In the genomic region with DNA sequence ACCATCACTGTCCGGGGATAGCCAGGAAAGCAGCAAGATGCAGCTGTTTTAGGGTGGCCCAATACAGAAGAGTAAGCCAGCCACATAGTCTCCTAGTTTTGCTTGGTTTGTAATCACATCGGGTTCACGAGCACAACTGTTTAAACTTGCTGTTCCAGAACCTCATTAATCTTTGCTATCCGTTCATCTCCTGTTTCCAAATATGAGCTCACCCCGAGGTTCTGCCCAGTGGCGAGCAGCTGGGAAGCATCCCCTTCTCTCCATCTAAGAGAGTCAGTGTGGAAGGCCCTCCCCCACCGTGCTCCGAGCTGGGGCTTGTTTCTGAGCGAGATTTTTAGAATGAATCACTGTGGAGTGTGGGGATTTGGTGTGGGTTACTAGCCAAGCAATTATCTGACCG, we compare ENCODE assay signal across 11 mouse cellular contexts.
A peak's percentile ranks its signal among the peaks of the same experiment; 100 is the strongest.
DNase-seq lines count a peak whose midpoint lies in the region; ATAC-seq and TF ChIP-seq lines count a peak whose summit lies in the region.
"Had no signal": no experiment of that assay in that cellular context is flagged by ENCODE, and none has a peak within 500 bp of the region (broad histone marks: within the 10 kb centered on the region; RNA-seq: fewer than 3 reads in every experiment).

No protein-coding gene starts in this region.

- H3K27me3 ChIP-seq in embryonic facial prominence, embryonic 14.5 days (replicated peaks; ENCODE audit: control insufficient read depth, insufficient read depth, low read length) = no peaks in the 10 kb centered on the region
- no peaks in the 10 kb centered on the region for H3K27me3 ChIP-seq in kidney, adult 2 months (replicated peaks; ENCODE audit: control insufficient read depth, insufficient read depth, low read length)

- ATAC-seq in embryonic facial prominence, embryonic 14.5 days (ENCODE audit: low read depth) = peak; percentile 85
- no peak for ATAC-seq in cerebellum, adult (ENCODE audit: insufficient number of reproducible peaks, low FRiP score, low TSS enrichment)
- ATAC-seq: activated CD4-positive, CD25-positive, alpha-beta regulatory T cell, adult 4 months had no signal

- no peak overlapping the region for H3K4me3 ChIP-seq in embryonic facial prominence, embryonic 14.5 days (ENCODE audit: low read depth, low read length)
- H3K4me3 ChIP-seq in kidney, adult 2 months (ENCODE audit: insufficient read depth, low read depth, low read length) = no peak overlapping the region
- H3K4me3 ChIP-seq: erythroblast, embryonic 14.5 days had no signal

- H3K4me1 ChIP-seq in embryonic facial prominence, embryonic 14.5 days (ENCODE audit: control insufficient read depth, insufficient read depth, low read length) = peaks cover 14% of the 10 kb centered on the region
- H3K4me1 ChIP-seq in kidney, adult 2 months (ENCODE audit: control insufficient read depth, insufficient read depth, low read length) = peaks cover 2% of the 10 kb centered on the region; the same call in 1 of the 2 replicates

- 37% methylated on average over 10 of the region's 10 CpGs for WGBS in embryonic facial prominence, embryonic 14.5 days
- WGBS in kidney, adult 2 months = 28% methylated on average over 10 of the region's 10 CpGs

- no peaks in the 10 kb centered on the region for H3K9me3 ChIP-seq in embryonic facial prominence, embryonic 14.5 days (ENCODE audit: control insufficient read depth, low read length)

- H3K4me2 ChIP-seq in embryonic facial prominence, embryonic 14.5 days (ENCODE audit: low read depth, low read length) = no peak overlapping the region

- H3K27ac ChIP-seq in embryonic facial prominence, embryonic 14.5 days (replicated peaks; ENCODE audit: low read depth, low read length) = no peak overlapping the region
- no peak overlapping the region for H3K27ac ChIP-seq in kidney, adult 2 months (ENCODE audit: insufficient read depth, low read depth, low read length)

- H3K36me3 ChIP-seq in embryonic facial prominence, embryonic 14.5 days (ENCODE audit: control insufficient read depth, insufficient read depth, low read length) = no peaks in the 10 kb centered on the region
- no peaks in the 10 kb centered on the region for H3K36me3 ChIP-seq in kidney, adult 2 months (ENCODE audit: control insufficient read depth, insufficient read depth, low read length)

- no peak overlapping the region for H3K9ac ChIP-seq in embryonic facial prominence, embryonic 14.5 days (ENCODE audit: low read depth, low read length)

- no peak for TF ChIP-seq CTCF in kidney, adult 2 months (conservative IDR thresholded peaks at IDR 0.05; ENCODE audit: insufficient read depth, insufficient read length, low read depth, low read length)

- peak; percentile 26 for DNase-seq in adrenal gland, adult 2 months
- DNase-seq in adrenal gland, adult 8-10 months = no peak
- peak; percentile 88 for DNase-seq in embryonic facial prominence, embryonic 14.5 days (ENCODE audit: low spot score)
- peak; percentile 45 for DNase-seq in kidney, adult 2 months
- DNase-seq in lung, postnatal 4 days = peak; percentile 74 to 92
- no peak for DNase-seq in neural tube, embryonic 10.5 days (ENCODE audit: extremely low spot score, low spot score)
- no peak for DNase-seq in left cerebral cortex, adult 11 months (ENCODE audit: low spot score)
- DNase-seq: layer of hippocampus, postnatal 36 days had no signal

- TF ChIP-seq POLR2A in kidney, adult 2 months (IDR thresholded peaks at IDR 0.05; ENCODE audit: low read depth, low read length) = no peak

Comparison
In these comparisons a context has a peak if more than half of its experiments do, and no peak if none do; other contexts are left out.
1. DNase-seq: peak in adrenal gland, adult 2 months (single experiment), embryonic facial prominence, embryonic 14.5 days (single experiment), kidney, adult 2 months (single experiment) and lung, postnatal 4 days (2 of 2); none in adrenal gland, adult 8-10 months (single experiment), neural tube, embryonic 10.5 days (single experiment) and left cerebral cortex, adult 11 months (single experiment).